Mouse (Mus musculus) CD4-positive, CD25-positive, alpha-beta regulatory T cell, adult 4 months (primary cell): ENCODE measurements around the gene Setd1b. TPM values are rescaled to one million over a fixed set of nuclear protein-coding genes. Genes with fewer than 3 reads are reported as not detected.

Experiments
- ATAC-seq: one replicate; pipeline ENCODE4 v1.8.0; 2017
- polyA plus RNA-seq, 2 experiments: library from polyadenylated mRNA; unstranded; fragments of 100-300 nt; shearing (Covaris generic); gene quantifications; one replicate each; pipeline ENCODE4 v1.2.1; 2017

The Setd1b gene
- polyA plus RNA-seq, 2 experiments from 2014 or later = 17.1 to 20.8 TPM

- peak; percentile 72 for ATAC-seq
Measured at GRCm38 (mm10) chr5:123140694-123141554, 1.1 kb upstream of the Setd1b start.

DNA sequence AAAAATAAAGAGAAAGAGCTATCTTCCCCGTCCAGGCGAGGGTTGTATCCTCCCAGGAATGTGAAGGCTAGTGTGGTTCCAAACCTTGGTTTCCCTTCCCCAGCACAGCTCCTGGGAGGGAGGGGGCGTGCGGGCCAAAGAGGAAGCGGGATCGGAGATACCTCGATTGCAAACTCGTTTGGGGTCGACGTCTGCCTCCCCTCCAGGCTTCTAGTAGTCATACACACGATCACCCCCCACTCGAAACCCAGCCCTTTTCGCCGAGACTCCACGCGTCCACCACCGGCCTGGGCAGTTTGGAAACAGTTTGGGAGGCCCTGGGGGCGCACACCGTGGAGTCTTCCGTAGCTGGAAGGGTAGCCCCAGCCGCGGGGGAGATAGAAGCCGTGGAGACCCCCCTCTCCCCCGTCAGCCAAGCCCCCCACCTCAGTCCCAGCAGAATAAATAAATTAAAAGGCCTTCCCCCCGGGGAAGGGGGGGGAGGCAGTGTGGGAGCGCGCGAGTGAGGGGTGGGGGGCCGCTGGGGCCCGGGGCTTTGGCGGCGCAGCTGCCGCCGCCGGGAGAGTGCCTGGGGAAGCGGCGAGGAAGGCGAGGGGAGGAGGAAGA, 335 bp upstream of the Setd1b start:
- ATAC-seq = no peak

DNA sequence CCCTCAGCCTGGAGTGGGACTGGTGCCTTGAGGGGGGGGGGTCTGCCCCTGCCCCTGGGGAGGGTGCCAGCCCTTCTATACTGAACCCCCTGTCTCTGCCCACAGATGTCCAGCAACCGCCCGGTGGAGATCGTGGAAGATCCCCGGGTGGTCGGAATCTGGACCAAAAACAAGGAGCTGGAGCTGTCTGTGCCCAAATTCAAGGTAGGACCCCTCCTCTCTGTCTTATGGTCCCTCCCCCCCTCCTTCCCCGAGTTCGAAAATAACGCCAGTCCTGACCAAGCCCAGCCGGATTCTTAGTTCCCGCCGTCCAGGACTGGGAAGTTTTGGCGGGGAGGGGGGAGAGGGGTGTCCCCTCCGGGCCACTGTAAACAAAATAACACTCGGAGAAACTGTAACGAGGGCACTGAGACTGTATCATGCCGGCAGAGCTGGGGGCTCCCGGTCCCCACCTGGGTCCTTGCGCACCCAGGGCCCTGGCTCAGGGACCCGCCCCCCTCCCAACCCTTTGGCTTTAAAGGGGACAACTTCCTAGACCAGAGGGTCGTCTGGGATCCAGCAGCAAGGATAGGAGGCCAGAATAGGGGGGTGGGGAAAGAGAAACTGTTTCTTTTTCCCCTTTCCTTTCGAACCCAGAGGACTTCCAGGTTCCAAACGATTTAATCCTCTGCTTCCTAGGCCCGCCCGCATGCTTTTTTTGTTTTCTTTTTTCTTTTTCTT, 1.4 kb downstream of the Setd1b start:
- ATAC-seq = no peak

- no peak for ATAC-seq
Measured at GRCm38 (mm10) chr5:123143971-123144745, 2.2 kb downstream of the Setd1b start.

- ATAC-seq = peak; percentile 48
Measured at GRCm38 (mm10) chr5:123144746-123145590, 3.0 kb downstream of the Setd1b start.

- no peak for ATAC-seq
Measured at GRCm38 (mm10) chr5:123146357-123146756, 4.4 kb downstream of the Setd1b start.

DNA sequence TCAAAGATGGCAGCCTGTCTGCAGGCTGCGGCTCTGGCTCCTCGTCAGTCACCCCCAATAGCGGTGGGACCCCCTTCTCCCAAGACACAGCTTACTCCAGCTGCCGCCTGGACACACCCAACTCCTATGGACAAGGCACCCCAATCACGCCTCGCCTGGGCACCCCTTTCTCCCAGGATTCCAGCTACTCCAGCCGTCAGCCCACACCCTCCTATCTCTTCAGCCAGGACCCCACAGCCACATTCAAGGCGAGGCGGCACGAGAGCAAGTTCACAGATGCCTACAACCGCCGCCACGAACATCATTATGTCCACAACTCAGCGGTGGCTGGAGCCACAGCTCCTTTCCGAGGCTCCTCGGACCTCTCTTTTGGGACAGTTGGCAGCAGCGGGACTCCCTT, 5.6 kb downstream of the Setd1b start:
- no peak for ATAC-seq

- ATAC-seq = no peak
Measured at GRCm38 (mm10) chr5:123148073-123148722, 6.2 kb downstream of the Setd1b start.

GRCm38 (mm10) chr5:123149451-123150400, 7.7 kb downstream of the Setd1b start:
- peak; percentile 53 for ATAC-seq

DNA sequence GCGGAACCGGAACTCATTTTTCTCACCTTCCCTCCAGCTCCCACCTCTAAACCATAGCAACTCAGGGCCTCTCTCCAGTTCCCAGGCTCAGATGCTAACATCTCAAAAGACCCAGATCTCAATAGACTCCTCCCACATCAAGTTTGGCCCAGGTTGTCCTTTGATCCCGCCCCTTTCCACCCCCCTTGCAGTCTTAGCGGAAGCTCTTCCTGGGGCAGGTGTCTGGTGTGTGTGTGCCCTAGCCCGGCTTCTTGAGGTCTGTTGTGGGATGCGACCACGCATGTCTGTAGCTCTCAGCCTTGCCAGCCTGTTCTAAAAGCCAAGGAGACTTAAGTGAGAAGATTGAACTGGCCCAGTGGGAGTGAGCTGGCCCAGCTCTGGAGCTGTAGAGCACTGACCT, 8.6 kb downstream of the Setd1b start:
- peak; percentile 82 for ATAC-seq

DNA sequence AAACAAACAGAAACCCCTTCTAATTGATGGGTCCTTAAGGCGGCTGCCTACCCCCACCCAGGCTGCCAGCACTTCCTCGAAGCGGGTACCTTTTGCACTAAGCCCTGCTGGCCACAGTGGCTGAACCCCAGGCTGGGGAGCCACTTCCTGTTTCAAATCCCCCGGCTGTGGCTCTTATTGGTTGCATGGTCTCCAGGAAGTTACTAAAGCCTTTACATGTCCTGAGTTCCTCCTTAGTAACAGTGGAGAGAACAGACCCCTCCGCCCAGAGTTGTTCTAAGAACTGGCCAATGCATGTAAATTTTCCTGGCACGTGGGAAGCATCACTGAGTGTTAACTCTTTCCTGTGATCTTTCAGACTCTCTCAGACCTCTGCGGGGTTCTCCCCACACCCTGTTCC, 9.1 kb downstream of the Setd1b start:
- peak; percentile 75 for ATAC-seq

GRCm38 (mm10) chr5:123151707-123152362, 9.8 kb downstream of the Setd1b start:
- no peak for ATAC-seq

DNA sequence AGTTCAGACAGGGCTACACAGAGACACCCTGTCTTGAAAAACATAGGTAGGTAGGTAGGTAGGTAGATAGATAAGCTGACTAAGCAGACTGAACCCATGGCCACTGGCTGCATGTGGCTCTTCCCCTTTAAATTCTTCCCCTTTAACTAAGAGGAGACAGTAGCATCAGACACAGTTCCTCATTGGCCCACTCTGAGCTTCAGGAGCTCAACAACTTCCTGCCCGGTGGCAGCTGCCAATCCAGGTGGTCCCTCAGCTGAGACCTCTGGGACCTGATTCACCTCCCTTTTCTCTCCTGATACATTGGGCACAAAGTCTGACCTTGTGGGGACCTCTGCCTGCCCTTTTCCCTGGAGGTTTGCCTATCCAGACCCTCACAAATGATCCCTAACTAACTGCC, 10.9 kb downstream of the Setd1b start:
- no peak for ATAC-seq

DNA sequence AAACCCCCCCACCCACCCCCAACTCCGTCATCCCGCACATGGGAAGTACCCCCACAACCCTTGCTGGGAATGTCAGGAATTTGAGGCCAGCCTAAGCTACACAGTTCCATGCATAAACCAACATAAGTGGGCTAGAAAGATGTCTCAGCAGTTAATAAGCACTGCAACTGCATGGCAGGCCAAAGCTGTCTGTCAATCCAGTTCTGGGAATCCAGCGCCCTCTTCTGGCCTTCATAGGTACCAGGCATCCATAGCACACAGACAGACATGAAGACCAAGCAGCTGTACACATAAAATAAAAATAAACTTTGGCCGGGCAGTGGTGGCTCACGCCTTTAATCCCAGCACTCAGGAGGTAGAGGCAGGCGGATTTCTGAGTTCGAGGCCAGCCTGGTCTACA, 13.4 kb downstream of the Setd1b start:
- ATAC-seq = peak; percentile 32

- no peak for ATAC-seq
Measured at GRCm38 (mm10) chr5:123156763-123157162, 14.8 kb downstream of the Setd1b start.

DNA sequence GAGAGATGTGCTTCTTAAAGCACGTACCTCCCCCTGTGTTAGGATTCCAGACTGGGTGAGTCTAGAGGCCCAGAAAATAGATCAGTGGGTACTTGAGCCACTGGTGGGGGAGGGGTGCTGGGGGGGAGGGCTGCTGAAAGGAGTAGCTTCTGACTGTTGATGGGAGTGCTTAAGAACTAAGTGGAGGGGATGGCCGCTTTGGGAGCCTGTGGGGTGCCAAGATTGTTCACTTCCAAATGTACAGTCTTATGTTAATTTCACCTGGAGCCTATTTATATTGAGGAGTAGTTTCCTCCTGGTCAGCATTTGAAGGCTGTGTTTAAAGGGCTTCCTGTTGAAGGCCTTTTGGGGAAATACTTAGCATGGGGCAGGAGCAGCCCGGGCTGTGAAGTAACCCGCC, 16.0 kb downstream of the Setd1b start:
- no peak for ATAC-seq

GRCm38 (mm10) chr5:123159446-123159845, 17.5 kb downstream of the Setd1b start:
- no peak for ATAC-seq

- no peak for ATAC-seq
Measured at GRCm38 (mm10) chr5:123159866-123160265, 17.9 kb downstream of the Setd1b start.

- no peak for ATAC-seq
Measured at GRCm38 (mm10) chr5:123160341-123160740, 18.3 kb downstream of the Setd1b start.
